Mouse (Mus musculus): Measurements from ENCODE around the gene Trip11. TPM values are rescaled to one million over a fixed set of nuclear protein-coding genes. Genes with fewer than 3 reads are reported as not detected.

Trip11 gene
- polyA plus RNA-seq, 1 experiment, result 9.6 TPM

DNA sequence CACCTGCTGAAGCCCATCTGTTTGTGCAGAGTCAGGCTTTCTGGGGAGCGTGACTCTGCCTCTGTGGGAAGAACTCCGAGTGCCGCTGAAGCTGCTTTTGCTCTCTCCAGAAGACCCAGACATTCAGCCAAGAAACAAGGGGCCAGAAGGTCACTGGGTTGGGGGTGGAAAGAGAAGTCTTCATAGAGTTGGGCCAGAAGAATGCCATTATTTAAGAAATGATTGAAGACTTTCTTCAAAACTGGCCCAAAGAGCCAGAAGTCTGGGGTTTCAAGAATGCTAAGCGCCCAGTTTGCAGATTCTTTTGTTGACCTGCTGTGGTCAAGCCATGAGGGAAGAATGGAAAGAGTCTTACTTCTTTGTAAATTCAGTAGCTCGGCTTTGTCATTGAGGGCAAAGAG, 119.8 kb downstream of the Trip11 start:
- no peak for DNase-seq (ENCODE audit: low read depth)
- TF ChIP-seq POLR2A (IDR thresholded peaks at IDR 0.05; ENCODE audit: borderline replicate concordance, extremely low read depth, insufficient read depth, insufficient read length, poor library complexity, severe bottlenecking) (no peak), CTCF (IDR thresholded peaks at IDR 0.05; ENCODE audit: borderline replicate concordance, extremely low read depth, insufficient read depth, insufficient read length) (no peak)

DNA sequence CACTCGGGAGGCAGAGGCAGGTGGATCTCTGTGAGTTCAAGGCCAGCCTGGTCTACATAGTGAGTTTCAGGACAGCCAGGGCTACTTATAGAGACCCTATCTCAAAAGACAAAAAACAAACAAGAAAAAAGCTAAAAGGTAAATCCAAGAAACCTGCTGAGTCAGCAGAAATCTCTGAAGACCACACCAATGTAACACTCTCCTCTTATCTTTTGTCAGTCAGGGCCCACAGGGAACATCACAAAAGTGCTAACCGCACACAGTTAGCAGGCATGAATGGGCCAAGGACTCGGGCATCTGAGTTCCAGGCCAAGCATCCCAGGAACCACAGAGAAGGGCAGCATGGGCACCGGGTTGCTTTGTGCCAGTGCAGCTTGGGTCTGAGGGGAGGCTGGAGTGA, 120.4 kb downstream of the Trip11 start:
- DNase-seq (ENCODE audit: low read depth), result no peak
- TF ChIP-seq CTCF (IDR thresholded peaks at IDR 0.05; ENCODE audit: borderline replicate concordance, extremely low read depth, insufficient read depth, insufficient read length) (no peak), POLR2A (IDR thresholded peaks at IDR 0.05; ENCODE audit: borderline replicate concordance, extremely low read depth, insufficient read depth, insufficient read length, poor library complexity, severe bottlenecking) (no peak)

DNA sequence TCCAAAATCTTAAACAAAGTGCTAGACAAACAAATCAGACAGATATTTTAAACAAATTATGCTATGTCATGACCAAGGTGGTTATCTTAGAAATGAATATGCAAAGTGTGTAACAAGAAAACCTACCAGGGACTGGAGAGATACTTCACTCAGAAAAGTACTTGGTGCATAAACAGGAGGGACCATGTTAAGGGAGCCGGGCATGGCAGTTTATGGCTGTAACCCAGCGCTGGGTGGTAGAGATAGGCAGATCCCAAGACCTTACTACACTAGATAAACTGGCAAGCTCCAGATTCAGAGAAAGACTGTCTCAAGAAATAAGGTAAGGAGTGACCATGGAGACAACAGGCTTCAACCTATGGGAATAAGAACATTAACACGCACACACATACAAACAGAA, 123.3 kb downstream of the Trip11 start:
- TF ChIP-seq CTCF (IDR thresholded peaks at IDR 0.05; ENCODE audit: borderline replicate concordance, extremely low read depth, insufficient read depth, insufficient read length) (no peak), POLR2A (IDR thresholded peaks at IDR 0.05; ENCODE audit: borderline replicate concordance, extremely low read depth, insufficient read depth, insufficient read length, poor library complexity, severe bottlenecking) (no peak)
- DNase-seq (ENCODE audit: low read depth), result no peak

DNA sequence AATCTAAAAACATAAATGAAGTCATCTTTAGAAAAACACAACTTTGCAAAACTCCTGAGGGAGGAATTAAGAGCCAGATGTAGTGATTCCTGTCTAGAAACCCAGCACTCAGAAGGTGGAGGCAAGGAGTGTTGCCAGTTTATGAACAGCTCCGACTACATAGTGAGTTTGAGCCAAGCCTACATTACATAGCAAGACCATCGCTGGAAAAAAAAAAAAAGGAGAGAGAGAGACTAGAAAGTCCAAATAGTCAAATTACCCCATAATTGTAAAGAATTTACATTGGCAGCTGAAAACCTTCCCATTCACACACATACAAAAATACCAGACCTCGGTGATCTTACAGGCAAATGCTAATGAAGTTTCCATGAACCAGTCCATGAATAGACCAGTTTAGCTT, 123.8 kb downstream of the Trip11 start:
- TF ChIP-seq POLR2A (IDR thresholded peaks at IDR 0.05; ENCODE audit: borderline replicate concordance, extremely low read depth, insufficient read depth, insufficient read length, poor library complexity, severe bottlenecking) (no peak), CTCF (IDR thresholded peaks at IDR 0.05; ENCODE audit: borderline replicate concordance, extremely low read depth, insufficient read depth, insufficient read length) (no peak)
- DNase-seq (ENCODE audit: low read depth), result no peak

Other genes starting within 250 kb of the Trip11 start
- 0.05 and 0.18 TPM in 2 replicates for gene Tc2n, start 194.7 kb downstream of the Trip11 start, polyA plus RNA-seq (2012; rRNA removed)
- gene Fbln5, start 94.2 kb downstream of the Trip11 start, polyA plus RNA-seq (2012; rRNA removed), result 6.4 and 9.2 TPM in 2 replicates
- 13.9 and 15.5 TPM in 2 replicates for gene Atxn3, start 45.0 kb upstream of the Trip11 start, polyA plus RNA-seq (2012; rRNA removed)
- 16.3 and 21.4 TPM in 2 replicates for gene Cpsf2, start 62.7 kb upstream of the Trip11 start, polyA plus RNA-seq (2012; rRNA removed)
- gene Slc24a4, start 215.5 kb upstream of the Trip11 start, polyA plus RNA-seq (2012; rRNA removed), result 1.5 and 2.4 TPM in 2 replicates